Mouse (Mus musculus): Measurements from ENCODE around the gene Tshz2.

Tshz2 gene

DNA sequence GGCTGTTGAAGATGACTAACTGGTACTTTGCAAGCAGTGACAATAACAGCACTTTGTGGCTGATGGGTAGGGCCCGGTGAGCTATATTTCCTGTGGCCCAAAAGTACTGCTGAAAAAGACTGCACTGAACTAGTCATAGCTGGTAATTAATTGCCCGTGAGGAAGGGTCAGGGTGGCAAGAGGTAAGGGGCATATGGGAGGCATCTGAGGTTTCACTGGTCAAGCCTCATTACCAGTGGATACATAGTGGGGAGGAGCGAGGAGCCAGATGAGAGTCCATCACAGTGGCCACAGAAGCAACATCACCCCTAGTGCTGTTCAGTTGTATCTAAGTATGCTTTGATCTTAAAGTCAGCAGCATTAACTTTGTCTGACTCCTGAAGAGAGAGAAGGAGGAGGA, 2.7 kb upstream of the Tshz2 start:
- DNase-seq (ENCODE audit: low read depth, low spot score): no peak

DNA sequence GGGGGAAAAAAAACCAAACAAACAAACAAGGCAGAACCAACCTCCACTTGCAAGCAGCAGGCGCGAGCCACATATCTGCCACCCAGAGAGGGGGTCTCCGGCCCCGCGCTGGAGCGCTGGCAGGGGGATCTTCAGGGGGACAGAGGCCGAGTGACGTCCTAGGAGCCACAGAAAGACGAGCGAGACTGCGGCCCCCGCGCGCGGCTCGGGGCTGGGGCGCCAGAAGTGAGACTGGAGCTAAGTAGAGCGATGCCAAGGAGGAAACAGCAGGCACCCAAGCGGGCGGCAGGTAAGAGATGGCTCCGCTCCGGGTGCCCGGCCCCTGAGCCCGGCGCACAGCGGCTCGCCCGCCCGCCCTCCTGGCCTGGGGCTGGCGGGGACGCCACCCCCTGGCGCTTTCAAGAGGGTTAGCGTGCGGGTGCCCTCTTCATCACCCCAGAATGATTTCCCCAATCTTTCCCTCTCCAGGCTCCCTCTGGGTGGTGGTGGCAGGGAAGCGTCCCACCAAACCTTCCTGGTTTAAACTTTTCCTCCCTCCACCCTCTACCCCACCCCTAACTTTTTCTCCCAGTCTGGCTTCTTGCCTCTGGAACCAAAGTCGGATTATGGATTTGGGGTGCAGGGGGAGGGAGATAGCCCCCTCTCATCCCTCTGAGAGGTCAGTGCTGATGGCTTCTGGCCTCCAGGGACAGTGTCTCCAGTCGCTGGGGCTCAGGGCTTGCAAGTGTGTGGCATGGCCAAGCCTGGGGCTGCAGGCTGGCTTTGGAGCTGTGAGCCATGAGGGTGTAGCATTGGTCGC, 877 bp downstream of the Tshz2 start:
- no peak for DNase-seq (ENCODE audit: low read depth, low spot score)

DNA sequence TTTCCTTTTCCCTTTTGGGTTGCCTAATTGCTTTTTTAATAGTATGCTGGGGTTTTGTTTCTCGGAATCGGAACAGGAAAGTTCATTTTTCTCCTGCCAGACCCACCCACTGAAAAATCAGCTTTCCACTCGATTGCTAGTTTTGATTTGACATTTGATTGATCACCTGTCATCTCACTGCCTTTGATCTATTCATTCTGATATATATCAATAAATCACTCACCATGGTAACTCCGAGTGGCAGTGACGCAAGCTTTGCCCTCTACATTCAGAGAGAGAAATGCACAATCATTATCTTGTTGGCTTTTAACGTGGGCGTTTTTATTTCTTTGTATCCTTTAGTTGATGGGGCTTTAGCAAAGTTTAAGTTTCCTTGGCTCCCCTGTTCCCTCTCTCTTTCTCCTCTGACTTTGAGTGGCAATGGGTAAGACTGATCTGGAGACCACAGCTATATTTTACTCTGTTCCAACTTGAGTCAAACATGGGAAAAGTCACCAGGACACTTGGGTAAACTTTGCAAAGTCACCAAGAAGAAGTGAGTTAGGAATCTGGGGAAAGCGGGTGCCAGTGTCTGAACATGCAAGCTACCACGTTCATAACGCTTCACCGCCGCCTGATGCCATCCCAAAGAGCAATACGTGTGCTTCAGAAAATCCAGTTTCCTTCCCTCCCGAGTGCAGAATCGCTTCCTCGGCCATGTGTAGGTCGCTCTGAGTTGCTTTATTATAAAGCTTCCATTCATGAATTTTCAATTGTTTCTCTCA, 2.0 kb downstream of the Tshz2 start:
- DNase-seq (ENCODE audit: low read depth, low spot score): no peak

DNA sequence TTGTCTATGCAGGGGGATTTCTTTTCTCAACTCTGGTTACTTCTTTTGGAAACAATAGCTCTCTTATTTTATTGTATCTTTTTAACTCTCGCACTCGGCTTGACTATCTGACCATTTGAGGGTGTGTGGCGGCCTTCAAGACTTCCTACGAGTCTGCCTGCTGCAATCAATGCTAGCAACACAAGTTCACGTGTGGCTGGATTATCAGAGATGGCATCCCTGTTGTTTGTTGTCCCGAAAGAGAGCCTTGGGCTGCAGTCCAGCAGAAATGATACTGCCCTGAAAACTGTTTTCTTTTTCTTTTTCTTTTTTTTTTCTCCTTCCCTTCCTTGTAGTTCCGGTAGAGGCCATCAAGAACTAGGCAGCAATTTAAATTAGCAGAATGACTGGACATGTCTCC, 2.6 kb downstream of the Tshz2 start:
- no peak for DNase-seq (ENCODE audit: low read depth, low spot score)

DNA sequence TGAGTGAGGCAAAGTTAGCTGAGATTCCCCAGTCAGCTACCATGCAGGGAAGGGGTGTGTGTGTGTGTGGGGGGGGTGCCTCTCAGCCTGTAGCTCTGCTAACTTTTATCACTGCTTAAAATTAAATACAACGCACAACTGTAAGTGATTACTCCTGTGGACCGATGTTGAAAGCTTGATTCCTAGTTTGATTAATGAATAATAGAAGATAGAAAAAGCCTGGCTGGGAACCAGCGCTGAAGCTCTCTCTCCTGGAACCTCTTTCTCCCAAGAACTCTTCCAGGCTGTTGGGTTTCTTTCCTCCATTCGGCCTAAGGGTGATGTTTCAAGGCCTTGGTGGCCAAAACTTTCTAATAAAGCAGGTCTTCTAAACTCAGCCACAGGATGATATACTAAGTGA, 3.6 kb downstream of the Tshz2 start:
- DNase-seq (ENCODE audit: low read depth, low spot score): no peak

DNA sequence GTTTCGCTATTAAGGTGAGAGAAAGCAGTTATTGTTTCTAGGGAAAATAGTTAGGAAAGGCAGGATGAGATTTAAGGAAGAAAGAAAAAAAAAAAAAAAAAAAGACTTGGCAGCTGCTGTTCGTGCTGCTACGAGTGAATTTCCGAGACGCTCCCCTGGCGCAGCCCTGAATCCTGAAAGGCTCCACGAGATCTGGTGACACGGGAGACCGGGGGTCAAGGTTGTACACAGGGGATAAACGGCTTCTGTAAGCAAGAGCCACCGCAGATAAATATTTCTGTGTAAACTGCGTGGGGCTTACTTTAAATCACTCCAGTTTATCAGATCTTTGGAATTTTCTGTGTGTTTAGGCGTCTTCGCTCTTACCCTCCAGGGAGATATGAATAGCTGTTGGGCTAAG, 8.7 kb downstream of the Tshz2 start:
- no peak for DNase-seq (ENCODE audit: low read depth, low spot score)

DNA sequence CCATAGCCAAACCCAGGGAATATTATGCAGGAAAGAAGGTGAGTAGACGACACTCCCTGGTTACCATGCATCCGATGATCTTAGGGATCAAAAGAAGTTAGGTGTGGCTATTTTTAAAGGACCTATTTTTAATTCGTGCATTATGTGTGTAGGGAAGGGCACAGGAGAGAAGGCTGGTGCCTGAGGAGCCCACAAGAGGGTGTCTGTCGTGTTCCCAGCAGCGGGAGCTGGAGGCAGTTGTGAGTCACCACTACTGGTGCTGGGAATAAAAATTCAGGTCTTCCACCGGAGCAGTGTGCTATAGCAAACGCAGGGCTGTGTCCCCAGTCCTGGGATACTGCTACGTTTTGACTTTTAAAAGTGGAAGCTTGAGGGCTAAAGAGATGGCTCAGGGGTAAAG, 9.6 kb downstream of the Tshz2 start:
- DNase-seq (ENCODE audit: low read depth, low spot score): no peak

DNA sequence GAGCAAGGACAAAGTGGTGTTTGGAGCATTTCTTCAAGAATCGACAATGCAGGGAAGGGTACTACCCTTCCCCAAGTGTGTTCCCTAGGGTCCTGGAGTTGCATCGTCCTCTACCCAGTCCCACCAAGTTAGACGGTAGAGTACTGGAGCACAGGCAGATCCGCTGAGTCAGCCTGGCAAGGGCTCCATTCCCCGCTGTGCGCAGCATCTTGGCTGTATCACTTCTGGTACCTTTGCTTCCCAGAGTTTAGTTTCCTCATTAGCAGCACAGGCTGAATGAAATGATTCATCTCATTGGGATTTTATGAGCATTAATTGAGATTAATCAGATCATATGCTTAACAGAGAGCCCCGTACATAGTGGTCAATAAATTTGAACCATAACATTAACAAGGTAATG, 14.3 kb downstream of the Tshz2 start:
- DNase-seq (ENCODE audit: low read depth, low spot score): no peak

DNA sequence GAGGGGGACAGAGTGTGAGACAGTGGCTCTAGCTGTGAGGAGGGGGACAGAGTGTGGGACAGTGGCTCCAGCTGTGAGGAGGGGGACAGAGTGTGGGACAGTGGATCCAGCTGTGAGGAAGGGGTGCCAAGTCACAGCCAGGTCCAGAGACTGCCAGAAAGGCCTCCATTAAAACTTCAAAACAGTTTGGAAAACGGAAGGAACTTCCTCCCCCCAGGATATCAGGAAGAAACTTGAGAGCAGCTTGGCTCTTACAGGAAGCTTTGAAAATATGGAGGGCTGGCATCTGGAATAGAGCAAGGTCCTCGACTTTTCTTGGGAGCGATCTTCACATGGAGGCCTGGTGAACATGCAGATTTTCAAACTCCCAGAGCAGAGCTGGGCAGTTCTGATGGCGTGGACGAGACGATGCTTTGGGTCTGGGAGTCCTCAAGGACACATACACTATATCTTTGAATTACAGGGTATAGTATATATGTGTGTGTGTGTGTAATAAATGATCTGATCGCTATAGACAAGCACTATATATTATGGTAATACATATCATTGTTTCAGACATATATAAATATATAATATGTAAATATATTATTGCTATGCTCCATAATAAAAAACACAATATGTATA, 16.6 kb downstream of the Tshz2 start:
- DNase-seq (ENCODE audit: low read depth, low spot score): no peak

DNA sequence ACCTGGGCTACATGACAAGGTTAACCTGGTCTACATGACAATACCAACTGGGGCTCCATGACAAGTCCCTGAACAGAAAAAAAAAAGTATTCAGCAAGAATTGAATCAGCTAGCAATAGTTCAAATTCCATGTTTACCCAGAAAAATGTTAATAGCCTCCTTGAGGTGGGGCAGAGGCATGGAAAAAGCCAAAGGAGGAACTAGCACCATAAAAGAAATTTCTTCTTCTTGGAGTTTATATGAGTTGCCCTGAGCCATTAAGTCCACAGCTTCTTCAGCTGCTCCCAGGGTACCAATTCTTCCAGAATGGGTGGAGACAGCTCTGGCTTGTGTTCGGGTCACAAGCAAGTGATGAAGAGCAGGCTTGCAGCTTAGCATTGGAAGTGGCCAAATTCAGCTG, 20.5 kb downstream of the Tshz2 start:
- DNase-seq (ENCODE audit: low read depth, low spot score): no peak

DNA sequence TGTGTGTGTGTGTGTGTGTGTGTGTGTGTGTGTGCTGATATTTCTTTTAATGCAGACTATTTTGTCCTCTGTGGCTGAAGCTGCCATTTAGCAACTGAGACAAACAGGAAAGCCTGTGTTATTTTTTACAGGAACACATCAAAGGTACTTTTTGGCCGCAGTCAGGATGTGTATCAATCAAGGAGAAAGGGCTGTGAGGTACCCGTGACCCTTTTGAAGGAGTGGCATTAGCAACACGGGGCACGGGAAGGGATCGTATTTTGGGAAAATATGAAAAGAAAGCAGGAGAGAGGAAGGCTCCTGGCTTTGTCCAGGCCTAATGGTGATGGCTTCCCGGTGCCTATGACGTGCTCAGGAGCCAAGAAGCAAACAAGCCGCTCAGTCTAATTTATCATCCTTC, 31.0 kb downstream of the Tshz2 start:
- DNase-seq (ENCODE audit: low read depth, low spot score): no peak

DNA sequence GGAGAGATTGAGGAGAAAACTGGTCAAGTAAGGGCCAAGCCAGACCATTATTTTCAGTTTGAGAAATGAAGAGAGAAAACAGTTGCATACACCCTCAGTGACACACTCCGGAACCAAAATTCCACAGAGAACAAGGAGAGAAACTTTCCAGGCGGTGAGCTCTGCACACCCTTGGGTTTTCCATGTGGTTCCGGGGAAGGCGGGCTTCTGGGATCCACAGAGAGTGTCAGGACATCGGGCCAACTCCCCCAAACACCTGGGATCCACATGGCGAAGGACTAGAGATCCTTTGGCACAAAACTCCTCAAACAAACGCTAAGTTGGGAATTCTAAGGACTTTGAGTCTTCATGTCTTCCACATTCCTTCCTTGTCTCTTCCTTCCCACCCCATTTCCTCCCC, 38.5 kb downstream of the Tshz2 start:
- DNase-seq (ENCODE audit: low read depth, low spot score): no peak

DNA sequence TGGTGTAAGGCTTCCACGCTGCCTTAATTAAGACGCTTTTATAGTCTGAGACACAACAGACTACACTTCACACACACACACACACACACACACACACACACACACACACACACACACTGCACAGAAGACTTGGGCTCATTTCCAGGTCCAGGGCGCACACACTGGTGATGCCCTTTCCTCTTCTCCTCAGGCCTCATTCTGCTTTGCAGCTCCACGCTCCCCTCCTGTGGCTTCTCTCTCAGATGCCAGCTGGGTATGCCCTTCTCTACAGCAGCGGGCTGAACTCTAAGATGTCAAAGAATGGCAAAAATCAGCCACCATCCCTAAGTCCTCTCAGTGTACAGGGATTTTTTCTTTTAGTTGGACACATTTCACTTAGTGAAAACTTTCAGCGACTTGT, 41.0 kb downstream of the Tshz2 start:
- DNase-seq (ENCODE audit: low read depth, low spot score): no peak

DNA sequence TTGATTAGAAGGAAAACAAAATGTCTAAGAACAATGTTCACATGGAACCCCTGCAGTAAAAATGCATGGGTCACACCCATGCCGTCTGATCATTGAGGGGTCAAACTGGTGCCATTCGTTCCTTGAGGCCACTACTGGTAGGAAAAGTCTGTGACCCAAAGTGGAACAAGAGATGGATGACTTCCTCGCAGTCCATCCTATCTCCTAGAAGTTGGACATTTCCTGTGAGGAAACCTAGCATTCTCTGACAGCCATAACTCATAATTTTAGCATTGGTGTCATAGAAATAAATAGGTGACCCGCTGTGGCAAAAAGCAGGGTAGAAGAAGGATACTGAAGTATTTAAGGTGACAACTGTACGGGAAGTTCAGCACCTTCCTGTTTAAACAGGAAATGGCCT, 41.4 kb downstream of the Tshz2 start:
- no peak for DNase-seq (ENCODE audit: low read depth, low spot score)

DNA sequence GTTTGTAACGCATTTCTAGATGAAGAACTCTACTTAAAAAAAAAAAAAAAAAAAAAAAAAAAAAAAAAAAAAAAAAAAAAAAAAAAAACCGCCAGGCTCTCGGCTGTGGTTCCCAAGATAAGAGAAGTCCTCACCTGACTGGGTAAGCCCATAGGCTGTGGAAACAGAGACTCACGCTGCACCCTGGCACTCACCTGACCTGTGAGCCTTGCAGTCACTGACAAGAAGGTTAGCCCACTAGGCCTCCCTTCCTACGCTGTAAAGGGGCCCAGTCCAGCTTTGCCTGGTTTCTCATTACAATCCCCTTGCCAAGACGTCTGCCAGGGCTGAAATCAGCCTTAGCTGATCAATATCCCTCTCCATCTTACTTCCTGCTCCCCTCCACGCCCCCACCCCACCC, 46.5 kb downstream of the Tshz2 start:
- DNase-seq (ENCODE audit: low read depth, low spot score): no peak

DNA sequence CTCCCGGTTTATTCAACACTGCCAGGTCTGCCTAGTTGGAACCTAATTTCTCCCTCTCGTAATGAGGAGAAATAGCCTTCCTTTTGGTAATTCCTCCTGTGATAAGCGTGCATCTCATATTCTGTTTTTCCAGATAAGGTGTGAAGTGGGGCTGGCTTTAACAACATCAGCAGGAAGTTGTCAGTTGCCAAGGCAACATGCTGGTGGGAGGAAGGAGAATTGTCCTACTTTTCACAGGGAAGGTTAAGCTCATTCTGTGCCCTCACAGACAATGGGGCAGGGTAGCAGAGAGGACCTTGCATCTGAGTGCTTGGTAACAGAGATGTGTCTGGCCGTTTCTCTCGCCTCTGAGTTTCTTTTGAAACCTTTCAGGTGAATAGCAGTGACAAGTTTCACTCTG, 47.1 kb downstream of the Tshz2 start:
- DNase-seq (ENCODE audit: low read depth, low spot score): no peak

DNA sequence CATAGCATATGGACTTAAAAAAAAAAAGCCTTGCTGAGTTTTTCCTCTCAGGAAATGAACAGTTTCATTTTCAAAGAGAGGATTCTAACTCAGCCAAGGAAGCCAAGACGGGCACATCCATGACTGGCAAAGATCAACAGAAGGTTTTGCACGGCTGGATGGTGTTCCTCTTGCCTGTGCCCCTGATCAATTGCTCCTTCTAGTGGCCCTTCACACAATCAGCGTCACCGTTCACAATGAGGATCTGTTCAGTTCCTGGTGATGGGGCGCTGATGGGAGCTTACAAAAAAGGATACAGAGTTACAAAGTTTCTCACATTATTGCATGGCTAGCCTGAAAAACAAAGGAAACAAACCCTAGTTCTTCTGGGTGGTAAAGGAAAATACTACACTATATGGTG, 52.4 kb downstream of the Tshz2 start:
- DNase-seq (ENCODE audit: low read depth, low spot score): no peak

DNA sequence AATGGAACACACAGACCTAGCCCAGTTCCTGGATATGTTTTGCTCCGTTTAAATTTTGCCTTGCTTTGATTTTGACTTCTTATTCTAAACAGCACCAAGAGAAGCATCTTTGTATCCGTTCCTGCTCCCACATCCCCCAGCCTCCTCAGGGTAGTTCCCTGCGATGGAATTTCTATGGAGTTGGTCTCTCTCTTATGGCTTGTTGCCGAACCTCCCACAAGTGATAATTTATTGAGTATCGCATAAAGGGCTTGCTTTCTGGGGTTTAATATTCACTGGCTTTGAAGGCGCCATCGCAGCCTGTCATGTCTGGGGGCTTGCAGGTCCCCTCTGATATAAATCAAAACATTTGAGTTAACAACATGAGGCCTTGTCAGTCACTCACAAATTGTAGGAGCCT, 52.9 kb downstream of the Tshz2 start:
- DNase-seq (ENCODE audit: low read depth, low spot score): no peak

DNA sequence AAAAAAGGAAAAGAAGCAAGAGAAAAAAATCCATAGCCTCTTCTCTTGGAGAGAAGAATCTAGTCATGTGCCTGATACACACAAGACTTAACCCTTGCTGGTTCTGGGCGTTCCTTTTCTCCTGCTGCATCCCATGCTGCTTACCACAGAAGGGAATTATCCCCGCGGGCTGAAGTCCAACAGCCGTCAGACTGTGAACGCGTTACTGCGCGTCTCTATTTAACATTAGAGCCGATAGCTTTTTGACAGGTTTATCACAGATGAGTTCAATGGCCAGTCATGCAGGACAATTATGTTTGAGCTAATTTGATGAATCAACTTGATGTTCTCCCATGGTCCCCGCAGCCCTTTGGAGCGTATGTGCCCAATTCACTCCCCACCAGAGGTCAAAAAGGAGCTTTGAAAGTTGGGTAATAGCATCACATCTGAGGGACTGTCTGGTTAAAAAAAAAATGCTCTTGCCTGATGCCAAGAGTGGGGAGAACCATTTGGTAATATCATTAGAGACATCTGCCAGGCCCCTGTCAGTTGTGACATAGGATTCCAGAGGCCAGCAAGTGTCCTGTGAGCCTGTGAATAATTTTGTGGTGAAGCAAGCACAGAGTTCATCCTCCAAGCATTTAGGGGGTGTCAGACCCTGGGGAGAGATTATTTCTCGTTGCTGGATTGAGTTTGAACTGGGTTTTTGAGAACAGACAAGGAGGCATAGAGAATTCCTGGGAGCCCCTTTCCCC, 54.1 kb downstream of the Tshz2 start:
- no peak for DNase-seq (ENCODE audit: low read depth, low spot score)

DNA sequence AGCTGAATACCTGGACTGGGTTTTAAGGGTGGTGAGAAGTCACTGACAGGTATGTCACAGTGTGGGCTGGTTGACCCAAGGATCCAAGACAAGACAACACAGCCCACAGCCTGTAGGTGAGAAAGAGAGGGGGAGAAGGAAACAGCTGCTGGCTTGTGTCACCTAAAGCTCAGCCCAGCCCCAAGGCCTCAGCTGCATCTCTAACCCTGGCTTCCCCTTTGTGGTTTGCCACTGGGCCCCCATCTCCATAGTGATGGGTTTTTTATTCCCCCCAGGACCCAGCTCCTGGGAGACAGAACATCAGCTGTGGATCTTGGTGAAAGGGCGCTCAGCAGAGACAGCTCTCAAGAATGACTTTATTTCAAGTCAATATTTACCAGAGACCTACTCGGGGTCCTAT, 57.2 kb downstream of the Tshz2 start:
- DNase-seq (ENCODE audit: low read depth, low spot score): no peak

DNA sequence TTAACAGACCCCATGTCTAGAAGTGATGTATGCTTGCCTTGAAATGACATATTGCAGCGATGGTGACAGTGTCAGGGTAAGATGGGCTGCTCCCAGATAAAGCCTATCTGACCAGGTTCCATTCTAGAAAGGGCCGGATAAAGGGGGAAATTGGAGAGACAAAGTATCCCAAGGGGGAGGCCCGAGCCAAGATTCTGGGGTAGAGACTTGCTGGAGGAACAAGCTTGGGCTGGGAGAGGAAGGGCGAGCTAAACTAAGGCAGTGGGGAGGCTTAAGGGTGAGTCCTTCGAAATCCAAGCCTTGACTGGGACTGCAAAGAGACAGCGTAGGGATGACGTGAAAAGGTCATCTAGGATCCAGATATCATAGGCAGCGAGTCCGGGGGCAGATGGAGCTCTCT, 61.7 kb downstream of the Tshz2 start:
- DNase-seq (ENCODE audit: low read depth, low spot score): no peak

DNA sequence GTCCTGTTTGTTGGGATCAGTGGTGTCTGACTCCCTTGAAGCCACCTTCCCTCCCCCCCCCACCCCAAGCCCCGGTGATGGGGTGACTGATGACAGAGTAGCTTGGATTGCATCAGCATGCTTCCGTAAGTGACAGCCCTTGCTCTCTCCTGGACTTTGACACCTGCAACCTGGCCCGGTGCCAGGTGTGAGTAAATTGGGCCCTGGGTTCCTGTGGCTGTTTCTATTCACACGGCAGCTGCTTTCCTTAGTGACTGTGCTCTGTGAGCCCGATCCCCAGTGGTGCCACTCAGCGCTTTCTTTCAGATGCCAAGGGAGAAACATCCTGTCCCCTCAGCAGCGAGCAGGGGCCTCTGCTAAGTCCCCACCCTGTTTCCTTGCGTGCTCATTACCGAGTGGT, 62.2 kb downstream of the Tshz2 start:
- no peak for DNase-seq (ENCODE audit: low read depth, low spot score)
